Mouse (Mus musculus) naive thymus-derived CD4-positive, alpha-beta T cell, adult 2 months (primary cell): Measurements from ENCODE around the gene Gpr156.
A peak's percentile ranks its signal among the peaks of the same experiment; 100 is the strongest.

Experiments
- DNase-seq: peaks from one replicate; pipeline ENCODE4 v3.0.0-alpha.2; 2011; ENCODE audit warnings: low read depth

The Gpr156 gene

DNA sequence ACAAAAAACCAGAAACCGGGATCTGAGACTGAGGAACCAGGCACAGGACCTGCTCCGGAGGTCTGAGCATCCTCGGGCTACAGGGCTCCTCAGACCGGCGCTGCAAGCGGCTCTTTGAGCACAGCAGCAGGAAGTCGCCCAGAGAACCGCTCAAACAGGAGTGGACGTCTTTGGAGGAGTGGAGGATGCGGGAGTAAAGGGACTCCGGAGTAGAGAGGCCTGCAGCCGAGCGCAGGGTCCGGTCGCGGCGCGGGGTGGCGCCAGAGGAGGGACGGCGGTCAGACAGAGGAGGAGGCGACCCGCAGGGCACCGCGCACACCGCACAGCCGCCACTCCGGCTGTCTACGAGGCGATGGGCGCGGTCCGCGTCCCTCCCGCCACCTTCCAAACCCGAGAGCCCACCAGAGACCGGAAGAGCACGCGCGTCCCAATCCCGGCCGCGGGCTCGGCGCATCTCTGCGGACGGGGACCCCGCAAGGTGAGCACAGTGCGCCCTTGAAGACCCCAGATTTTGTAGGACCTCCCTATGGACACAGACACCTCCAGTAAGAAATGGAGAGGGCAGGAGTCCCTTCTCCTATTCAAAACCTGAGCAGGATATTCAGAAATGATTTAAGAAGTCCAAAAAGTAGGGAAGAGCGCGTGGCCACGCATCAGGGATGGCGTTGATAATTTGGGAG is at the start of gene Gpr156:
Gene Gpr156 (plus strand): TSS at position 359 of the 680 bp plus-strand sequence.
- no peak for DNase-seq

DNA sequence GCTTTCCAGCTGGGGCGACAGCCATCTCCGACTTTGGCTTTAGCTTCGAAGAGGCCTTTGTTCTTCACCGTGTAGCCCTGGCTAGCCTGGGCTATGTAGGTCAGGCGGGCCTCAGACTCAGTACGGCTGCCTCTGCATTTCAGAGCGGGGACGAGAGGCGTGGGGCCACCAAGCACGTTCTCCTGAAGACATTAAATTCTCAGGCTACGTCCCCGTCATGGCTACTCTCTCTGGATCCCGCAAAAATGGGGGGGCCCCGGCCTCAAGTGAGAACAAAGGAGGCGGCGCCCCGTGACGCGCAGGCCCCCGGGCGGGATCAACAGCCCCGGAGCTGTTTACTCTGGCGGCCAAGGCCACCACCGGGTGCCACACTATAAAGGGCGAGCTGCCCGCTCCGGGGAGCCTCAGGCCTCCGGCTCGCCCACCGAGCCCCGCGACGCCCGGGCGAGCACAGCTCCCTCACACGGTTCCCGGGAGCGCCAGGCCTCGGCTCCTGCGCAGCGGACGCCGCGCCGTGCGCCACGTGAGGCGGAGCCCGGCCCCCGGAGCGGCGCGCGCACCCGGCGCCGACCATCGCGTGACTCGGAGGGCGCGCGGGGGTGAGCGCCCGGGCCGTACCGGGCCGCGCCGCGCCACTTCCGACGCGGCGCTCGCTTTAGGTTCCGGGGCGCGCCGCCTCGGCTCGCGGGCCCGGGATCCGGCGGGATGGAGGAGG is 48.3 kb upstream of the Gpr156 start, which contains the start of gene Lrrc58:
Gene Lrrc58 (plus strand): TSS at position 599 of the 715 bp plus-strand sequence.
- peak; percentile 88 for DNase-seq

DNA sequence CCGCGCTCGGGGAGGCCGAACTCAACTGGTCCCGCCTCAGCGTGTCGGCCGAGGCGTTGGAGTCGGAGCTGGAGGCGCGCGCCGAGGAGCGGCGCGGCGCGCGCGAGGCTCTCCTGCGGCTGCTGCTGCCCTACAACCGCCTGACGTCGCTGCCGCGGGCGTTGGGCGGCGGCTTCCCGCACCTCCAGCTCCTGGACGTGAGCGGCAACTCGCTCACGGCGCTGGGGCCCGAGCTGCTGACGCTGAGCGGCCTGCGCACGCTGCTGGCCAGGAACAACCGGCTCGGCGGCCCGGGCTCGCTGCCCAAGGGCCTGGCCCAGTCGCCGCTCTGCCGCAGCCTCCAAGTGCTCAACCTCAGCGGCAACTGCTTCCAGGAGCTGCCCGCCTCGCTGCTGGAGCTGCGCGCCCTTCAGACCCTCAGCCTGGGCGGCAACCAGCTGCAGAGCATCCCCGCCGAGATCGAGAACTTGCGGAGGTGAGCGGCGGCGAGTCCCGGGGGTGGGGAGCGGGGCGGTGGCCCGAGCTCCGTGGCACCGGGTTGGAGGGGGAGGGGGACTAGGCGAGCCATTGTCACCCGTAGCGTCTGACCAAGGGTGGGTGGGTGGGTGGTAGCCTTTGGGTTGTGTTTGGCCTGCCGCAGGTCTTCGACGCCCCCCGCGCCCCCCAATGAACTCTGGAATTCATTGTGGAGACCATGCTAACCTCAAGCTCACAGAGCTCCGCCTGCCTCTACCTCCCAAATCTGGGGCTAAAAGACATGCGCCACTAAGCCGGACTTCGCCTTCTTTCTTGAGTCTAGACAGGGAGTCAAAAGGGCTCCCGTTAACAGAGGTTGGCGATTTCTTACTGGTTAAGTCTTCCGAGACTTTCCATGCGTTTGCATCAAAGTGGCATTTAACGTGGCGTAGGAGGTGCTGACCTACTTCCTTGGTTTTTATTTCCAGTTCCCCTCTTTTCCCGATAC is 47.5 kb upstream of the Gpr156 start:
- peak; percentile 85 for DNase-seq

DNA sequence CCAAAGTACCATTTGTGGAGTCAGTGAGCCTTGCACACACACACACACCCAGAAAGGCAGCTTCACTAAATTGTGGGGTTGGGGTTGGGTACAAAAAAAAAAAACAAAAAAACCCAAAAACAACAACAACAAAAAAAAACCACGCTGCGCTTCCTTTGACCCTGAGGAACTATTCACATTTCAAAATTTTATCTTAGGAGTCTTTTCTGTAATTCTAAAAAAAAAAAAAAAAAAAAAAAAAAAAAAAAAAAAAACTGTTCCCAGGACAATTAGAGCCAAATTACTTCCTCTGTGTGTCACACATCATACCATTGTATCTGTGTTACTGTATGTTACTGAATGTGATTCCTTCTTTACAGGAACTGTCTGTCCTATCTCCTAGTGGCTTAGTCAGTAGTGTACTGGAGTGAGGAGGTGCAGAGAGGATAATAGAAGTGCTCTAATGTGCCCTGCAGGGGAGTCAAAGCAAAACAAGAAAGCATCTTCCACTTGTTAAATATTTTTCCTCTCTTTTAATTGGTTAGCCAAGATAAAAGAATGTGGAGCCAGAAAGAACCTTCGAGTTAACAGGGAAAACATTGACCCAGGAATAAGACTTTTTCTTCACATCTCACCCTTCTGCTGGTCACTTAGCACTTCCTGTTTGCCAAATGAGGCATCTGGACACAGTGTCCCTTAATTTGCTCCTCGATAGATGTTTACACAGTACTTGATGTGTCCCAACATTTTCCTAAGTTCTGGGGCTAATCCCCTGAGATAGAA is 46.6 kb upstream of the Gpr156 start:
- peak; percentile 39 for DNase-seq

DNA sequence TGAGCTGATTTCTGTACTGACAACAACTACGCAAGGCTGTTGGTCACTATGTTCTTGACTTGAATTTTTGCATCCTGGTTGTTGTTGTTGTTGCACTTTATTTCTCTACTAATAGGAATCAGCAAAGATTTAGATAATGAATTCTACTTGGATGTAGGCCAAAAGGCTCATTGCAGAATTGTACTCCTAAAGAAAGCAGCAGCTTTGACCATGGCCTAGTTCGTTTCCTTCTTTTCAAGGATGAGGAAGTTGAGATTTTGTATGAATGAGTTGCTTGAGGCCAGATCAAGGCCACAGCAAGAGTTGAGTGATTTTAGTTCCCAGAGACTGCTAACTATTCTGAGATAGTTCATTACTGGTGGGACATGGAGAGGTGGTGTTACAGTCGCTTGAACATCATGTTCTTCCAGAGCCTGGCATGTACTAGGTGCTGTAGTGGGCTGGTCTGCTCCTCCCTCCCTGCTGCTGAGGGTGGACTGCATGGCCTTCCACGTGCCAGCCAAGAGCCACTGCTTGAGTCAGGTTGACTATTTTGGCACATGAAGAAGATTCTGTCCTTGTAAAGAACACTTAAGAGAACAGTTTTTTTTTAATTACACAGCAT is 45.1 kb upstream of the Gpr156 start:
- no peak for DNase-seq

DNA sequence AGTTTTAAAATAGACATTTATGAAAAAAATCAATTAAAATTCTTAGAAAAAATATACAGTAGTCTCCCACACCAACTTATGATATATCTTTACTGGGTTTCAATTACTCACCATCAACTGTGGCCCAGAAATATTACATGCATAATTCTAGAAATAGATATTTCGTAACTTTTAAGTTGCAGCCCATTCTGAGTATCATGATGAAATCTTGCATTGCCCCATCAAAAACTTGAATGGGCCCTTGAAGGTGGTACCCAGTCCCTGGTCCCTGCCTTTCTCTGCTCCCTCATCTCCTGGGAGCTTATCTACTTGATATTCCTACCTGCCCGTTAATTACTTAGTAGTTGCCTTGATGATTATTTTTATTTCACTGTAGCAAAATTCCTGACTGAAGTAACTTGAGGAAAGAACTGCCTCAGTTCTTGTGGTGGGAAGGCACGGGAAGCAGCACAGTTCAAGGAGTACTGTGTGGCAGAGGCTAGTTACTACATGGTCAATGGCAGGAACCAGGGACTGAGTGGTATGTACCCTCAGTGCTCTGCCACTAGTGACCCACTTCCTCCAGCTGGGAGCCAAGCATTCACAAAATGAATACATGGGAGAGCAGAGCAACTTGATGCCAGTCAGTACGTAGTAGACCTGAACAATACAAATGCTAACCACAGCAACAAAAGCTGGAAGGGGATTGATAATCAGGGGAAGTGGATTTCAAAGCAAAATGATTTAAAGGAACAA is 41.6 kb upstream of the Gpr156 start:
- DNase-seq: no peak

DNA sequence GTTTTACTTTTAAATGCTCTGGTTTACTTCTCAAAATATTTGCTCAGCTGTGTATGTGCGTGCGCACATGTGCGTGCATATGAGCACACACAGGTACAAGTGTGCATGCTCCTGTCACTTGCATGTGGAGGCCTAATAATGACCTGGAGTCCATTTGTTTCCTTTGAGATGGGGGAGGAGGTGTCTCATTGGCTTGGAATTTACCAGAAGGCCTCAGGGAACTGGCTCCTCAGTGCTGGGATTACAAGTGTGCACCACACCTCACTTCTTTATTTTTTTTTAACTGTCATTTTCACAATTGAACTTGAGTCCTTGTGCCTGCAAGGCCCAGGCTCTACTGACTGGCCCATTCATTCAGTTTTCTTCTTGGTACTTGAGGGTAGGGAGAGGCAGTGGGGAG is 38.9 kb upstream of the Gpr156 start:
- no peak for DNase-seq

DNA sequence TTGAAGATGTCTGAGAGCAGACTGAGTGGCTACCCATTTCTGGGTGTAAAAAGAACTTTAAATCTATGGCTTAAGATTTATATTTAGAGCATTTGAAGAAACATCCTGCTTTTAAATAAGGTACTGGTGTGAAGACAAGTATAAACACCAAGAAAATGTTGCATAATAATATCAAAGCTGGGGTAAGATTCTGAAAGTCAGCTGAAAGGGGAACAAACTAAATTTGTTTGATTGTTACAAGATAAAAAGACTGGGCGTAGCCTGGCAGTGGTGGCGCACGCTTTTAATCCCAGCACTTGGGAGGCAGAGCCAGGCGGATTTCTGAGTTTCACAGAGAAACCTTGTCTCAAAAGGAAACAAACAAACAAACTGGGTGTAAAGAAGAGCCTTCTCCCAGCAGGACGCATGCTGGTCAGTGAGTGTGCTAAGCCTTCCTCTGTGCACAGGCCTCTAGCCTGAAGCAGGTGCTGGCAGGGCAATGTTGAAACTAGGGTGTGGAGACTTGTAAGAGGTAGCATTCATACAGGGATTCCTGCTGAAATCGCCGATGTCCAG is 37.3 kb upstream of the Gpr156 start:
- no peak for DNase-seq

DNA sequence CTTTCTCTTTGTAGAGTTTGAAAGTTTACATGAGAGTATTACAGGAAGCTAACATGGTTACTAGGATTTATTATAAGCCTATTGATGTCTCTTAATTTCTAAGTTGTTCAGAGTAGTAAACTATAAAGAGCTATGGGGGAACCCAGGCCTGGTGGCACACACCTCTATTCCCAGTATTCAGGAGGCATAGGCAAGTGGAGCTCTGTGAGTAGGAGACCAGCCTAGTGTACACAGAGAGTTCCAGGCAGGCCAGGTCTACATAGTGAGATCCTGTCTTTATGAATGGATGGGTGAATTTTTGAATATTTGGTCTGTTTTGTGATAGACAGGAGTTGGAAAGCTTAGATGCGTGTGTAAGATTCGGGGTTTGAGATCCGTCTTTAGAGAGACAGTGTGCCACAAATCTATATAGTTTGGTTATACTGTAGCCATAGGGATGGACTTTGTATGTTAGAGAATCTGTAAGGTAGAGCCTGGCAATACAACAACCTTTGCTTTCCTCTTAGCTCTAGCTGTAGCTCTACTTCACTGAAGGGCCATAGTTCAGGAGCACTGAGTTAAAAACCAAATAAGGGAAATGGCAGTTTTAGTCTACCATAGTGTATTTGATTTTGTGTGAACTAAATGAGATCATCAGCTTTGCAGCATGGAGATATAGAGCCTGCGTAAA is 36.4 kb upstream of the Gpr156 start:
- DNase-seq: no peak

DNA sequence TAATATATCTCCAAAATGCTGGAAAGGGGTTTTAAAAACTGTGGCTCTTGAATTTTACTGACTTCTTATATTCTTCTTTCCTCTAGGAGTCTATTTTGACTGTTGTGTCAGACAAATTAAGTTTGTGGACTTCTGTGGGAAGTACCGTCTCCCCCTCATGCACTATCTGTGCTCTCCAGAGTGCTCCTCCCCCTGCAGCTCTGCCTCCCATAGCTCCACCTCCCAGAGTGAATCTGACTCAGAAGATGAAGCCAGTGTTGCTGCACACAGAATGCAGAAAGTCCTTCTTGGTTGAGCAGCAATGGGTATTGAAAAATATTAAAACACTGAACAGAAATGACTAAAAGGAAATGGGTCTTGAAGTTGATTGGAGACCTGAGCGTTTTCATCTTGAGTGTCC is 35.1 kb upstream of the Gpr156 start:
- no peak for DNase-seq

DNA sequence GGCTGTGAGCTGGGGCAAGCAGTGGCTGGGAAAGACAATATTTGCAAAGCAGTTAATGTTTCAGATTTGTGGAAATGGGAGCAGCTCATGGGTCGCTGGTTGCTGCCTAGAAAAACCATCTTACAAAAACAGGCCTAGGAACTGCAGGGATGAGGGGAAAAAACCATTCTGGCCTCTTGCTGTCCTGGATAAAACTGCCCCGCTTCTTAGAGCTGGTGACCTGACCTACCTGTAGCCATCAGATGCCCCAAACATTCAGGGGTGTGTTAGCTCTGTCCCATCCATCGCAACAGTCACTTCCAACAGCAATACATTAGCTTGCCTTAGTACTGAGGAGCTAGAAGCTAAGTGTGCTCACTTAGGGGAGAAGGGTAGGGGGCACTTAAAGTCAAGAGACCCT is 27.3 kb upstream of the Gpr156 start:
- DNase-seq: no peak

DNA sequence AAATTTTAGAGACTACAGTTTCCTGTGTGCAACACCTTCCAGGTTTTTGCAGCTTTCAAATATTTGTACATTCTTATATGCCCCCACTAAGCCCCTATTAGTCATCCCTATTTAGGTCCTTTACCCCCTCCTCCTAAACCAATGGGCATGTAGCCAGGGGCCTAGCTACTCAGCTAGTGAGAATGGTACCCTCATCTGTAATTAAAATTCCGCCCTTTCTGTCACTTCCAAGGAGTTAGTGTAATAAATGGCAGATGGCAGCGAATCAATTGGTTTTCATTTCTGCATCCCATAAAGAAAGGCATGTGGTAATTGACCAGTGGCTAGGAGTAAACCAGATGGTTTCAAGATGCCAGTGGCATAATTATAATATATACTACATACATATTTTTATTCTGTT is 23.6 kb upstream of the Gpr156 start:
- no peak for DNase-seq

DNA sequence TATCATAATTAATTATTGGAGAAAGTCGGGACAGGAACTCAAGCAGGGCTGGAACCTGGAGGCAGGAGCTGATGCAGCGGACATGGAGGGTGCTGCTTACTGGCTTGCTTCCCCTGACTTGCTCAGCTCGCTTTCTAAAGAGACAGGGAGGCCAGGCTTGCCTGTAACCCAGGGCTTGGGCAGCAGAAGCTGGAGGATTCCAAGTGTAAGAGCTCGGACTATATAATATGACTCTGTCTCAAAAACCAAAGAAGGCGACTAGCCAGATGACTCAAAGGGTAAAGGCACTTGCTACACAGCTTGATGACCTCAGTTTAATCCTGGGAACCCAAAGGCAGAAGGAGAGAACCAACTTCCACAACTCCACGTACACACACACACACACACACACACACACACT is 22.9 kb upstream of the Gpr156 start:
- no peak for DNase-seq

DNA sequence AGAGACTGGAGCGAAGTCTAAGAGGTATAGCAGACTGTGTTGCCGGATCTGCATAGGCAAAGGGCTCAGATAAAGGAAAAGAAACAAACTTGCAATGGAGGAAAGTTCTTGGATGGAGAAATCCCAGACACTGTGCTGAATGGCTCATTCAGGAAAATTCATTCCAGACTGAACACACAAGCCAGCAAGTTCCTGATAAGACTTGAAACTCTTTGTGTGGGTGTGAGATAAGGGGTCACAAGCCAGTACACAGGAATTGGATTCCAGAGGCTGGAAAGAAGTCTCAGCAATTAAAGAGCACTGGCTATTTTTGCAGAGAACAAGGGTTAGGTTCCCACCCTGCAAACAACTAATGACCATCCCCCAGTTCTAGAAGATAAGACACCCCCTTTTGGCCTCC is 22.4 kb upstream of the Gpr156 start:
- DNase-seq: no peak

DNA sequence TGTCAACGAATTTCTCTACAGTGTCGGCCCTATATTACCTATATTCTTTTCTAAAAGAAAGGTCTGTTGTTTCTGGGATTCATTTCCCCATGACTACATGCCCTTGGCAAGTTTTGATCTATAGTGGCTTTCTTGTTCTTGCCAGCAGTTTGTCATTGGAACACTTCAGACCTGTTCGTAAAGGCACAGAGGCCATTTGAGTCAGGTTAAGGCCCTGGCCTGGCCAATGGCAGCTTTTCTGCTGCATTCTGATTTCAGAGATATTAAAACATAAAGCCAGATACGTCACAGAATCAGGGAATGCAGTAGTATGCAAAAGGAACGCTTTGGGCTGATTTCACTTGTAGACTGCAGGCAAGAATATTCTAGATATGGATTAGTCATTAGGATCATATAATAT is 17.5 kb upstream of the Gpr156 start:
- no peak for DNase-seq

DNA sequence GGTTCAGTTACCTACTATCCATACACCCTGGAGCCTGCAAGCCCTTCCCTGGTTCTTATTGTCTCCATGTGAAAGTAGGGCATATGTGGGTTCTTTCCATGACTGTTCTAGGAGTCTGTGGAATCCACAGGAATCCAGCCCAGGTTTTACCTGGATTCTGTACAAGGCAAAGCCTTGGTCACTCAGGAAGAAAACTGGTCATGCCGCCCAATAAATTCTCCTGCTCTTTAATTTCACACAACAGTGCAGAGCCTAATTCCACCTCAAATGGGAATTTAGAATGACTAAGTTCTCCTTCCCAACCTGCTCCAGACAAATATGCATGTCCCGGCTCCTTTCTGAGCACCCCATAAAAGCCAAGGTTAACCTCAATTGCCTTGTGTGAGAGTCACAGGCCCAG is 16.9 kb upstream of the Gpr156 start:
- DNase-seq: no peak

DNA sequence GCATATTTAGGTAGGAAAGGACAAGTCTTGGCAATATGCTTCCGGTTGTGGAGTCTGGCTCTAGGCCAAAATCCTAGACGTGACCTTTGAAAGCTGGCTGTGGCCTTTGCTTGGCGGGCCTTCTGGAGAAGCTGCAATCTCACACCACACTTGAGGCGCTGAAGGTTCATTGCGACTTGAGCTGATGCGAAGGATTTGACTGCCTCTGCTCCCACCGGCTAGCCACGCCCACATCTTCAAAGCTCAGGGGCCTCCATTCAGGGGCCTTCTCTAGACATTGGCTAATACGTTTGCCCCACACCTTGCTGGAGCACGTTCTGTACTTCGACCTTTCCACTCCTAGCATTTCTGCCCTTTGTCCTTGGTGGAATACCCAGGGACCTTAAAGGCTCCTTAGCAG is 15.0 kb upstream of the Gpr156 start:
- DNase-seq: no peak

DNA sequence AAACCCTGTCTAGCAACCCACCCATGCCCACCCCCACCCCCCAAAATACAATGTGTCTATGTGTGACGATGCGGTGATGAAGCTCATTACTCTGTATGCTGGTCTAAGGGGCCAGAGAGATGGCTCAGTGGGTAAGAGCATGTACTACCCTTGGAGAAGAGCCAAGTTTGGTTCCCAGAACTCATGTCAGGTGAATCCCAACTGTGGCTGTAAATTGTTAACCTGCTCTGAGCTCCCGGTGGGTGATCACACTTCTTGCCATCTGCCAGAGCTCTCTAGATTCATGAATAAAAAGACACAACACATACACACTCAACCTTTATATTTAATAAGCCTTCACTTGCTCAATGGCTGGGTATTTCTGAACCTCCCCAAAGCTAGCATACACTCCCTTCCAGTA is 9.8 kb upstream of the Gpr156 start:
- no peak for DNase-seq

DNA sequence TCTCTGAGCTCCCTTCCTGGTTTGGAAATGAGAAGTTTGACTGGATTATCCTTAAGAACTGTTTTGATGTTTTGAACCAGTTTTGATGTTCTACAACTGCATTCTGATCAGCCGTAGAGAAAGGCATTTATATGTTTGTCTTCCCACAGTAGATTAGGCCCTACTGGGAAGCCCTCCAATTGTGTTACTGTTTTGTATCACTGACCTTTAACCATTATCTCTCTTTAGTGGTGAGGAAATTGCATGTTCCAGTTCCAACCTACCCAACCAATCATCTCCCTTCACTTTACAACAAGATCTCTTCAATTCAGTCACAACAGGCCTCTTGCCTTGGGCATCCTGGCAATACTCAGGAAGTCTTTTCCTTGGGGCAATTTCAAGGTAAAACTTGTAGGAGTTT is 5.2 kb upstream of the Gpr156 start:
- DNase-seq: no peak

DNA sequence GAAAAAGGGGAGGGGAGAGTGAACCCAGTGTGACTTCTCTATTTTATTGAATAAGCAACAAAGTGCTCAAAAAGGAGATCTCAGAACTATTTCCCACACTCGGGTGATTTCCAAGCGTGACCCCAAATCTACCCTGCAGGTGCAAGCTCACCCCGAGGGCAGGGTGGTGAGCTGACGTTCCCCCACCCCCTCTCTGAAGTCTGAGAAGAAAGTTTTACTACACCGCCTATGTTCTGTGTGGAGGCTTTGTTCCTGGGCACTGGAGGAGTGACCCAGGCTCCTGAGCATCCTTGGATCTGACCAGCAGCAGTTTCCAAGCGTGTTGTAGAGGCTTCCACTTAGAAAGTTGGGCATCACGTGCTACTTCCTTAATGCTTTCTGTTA is 514 bp downstream of the Gpr156 start:
- DNase-seq: no peak
